Comparison of ENCODE assay signal across 7 mouse cellular contexts in the genomic region with DNA sequence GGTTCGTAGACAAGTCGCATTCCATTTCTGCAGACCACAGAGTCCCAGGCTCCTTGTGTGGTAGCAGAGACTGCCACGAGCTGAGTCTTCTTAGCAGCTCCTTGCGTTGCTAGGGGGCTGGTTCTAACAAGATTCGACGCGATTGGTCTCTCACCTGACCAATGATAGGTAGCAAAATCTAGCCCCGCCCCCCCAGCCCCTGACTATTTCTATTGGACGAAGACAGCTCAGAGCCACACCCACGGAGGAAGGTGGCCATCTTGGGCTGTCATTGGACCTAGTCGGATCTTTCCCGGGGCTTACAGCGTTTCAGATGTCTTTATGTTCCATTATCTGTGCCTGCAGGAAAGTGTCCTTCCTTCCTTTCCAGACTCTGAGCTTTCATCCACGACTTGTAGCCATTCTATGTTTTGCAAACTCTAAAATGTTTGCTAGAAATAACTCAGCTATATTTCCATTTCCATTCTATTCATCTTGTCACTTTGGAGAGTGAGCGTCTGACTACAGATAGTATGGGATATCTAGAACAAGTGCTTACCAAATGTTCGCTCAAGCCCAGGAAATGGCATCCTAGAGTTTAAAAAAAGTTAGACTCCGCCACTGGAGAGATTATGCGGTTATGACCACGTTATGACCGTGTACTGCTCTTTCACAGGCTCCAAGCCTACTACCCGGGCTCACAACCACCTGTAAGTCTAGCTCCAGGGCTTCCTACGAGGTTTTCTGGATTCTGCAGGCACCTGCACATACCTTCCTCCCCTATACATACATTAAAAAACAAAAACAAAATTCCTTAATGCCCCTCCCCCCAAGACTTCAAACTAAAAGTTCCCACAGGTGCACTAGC. TPM values are rescaled to one million over a fixed set of nuclear protein-coding genes. Genes with fewer than 3 reads are reported as not detected.
A peak's percentile ranks its signal among the peaks of the same experiment; 100 is the strongest.
DNase-seq lines count a peak whose midpoint lies in the region; ATAC-seq and TF ChIP-seq lines count a peak whose summit lies in the region.

No protein-coding gene starts in this region.

- peaks cover 25% of the 10 kb centered on the region for H3K36me3 ChIP-seq in limb, embryonic 10.5 days
- H3K36me3 ChIP-seq in midbrain, embryonic 12.5 days: peaks cover 17% of the 10 kb centered on the region
- peaks cover 12% of the 10 kb centered on the region for H3K36me3 ChIP-seq in small intestine, adult 2 months (ENCODE audit: control insufficient read depth, insufficient read depth, low read length)

- H3K4me1 ChIP-seq in limb, embryonic 10.5 days: peaks cover 7% of the 10 kb centered on the region
- peaks cover 8% of the 10 kb centered on the region for H3K4me1 ChIP-seq in midbrain, embryonic 12.5 days
- H3K4me1 ChIP-seq in small intestine, adult 2 months (ENCODE audit: control insufficient read depth, insufficient read depth, insufficient read length, low read length): peaks cover 4% of the 10 kb centered on the region

- no peaks in the 10 kb centered on the region for H3K9me3 ChIP-seq in limb, embryonic 10.5 days (replicated peaks)
- no peaks in the 10 kb centered on the region for H3K9me3 ChIP-seq in midbrain, embryonic 12.5 days

- H3K9ac ChIP-seq in midbrain, embryonic 12.5 days (replicated peaks): peak overlapping the region; percentile 41; the same call in 1 of the 2 replicates

- H3K27ac ChIP-seq in limb, embryonic 10.5 days: peak overlapping the region; percentile 82
- H3K27ac ChIP-seq in midbrain, embryonic 12.5 days (replicated peaks): peak overlapping the region; percentile 58
- H3K27ac ChIP-seq in small intestine, adult 2 months (ENCODE audit: insufficient read depth, low read depth, low read length): no peak overlapping the region

- TF ChIP-seq CTCF in small intestine, adult 2 months (IDR thresholded peaks at IDR 0.05; ENCODE audit: extremely low read depth, insufficient read length, insufficient replicate concordance, low read depth, low read length): no peak

- no peaks in the 10 kb centered on the region for H3K27me3 ChIP-seq in limb, embryonic 10.5 days (ENCODE audit: low read depth, poor library complexity, severe bottlenecking)
- H3K27me3 ChIP-seq in midbrain, embryonic 12.5 days: no peaks in the 10 kb centered on the region
- no peaks in the 10 kb centered on the region for H3K27me3 ChIP-seq in small intestine, adult 2 months (ENCODE audit: control insufficient read depth, insufficient read depth, low read length)

- peak overlapping the region; percentile 65 for H3K4me2 ChIP-seq in midbrain, embryonic 12.5 days (replicated peaks)

- peak; percentile 98 for DNase-seq in ZHBTc4 (ENCODE audit: low read depth, low spot score)
- peak; percentile 78 to 79 for DNase-seq in cerebellum, postnatal 10 days
- DNase-seq in kidney, adult 11 months: peak; percentile 43
- DNase-seq in limb, embryonic 10.5 days (ENCODE audit: low spot score): peak; percentile 94

- H3K4me3 ChIP-seq in limb, embryonic 10.5 days: peak overlapping the region; percentile 61
- peak overlapping the region; percentile 44 for H3K4me3 ChIP-seq in midbrain, embryonic 12.5 days
- H3K4me3 ChIP-seq in small intestine, adult 2 months (ENCODE audit: low read depth, low read length): peak overlapping the region; percentile 41

- no peak for TF ChIP-seq POLR2A in small intestine, adult 2 months (IDR thresholded peaks at IDR 0.05; ENCODE audit: low read depth, low read length)

- WGBS in limb, embryonic 10.5 days: 22% methylated on average over 22 of the region's 22 CpGs
- 20% methylated on average over 22 of the region's 22 CpGs for WGBS in midbrain, embryonic 12.5 days
- 36% methylated on average over 22 of the region's 22 CpGs for WGBS in small intestine, adult 2 months

- ATAC-seq in frontal cortex, adult (ENCODE audit: low TSS enrichment): peak; percentile 94
- ATAC-seq in midbrain, embryonic 12.5 days (ENCODE audit: low FRiP score, low read depth): peak; percentile 97

RNA-seq across cellular contexts. Expression of gene Rufy1, which starts 8.8 kb away (rescaled TPM):
- 22.5 and 22.6 TPM in 2 replicates for polyA plus RNA-seq in limb, embryonic 10.5 days (2016; fragmentation: Nextera tagmentation; extraction: Ambion mirVana)
- polyA plus RNA-seq in midbrain, embryonic 12.5 days (2016; fragmentation: Nextera tagmentation; extraction: Ambion mirVana): 26.7 and 32.8 TPM in 2 replicates
- 8.0 and 15.8 TPM in 2 replicates for polyA plus RNA-seq in small intestine, adult 2 months (2012; rRNA removed)

RNA-seq across cellular contexts. Expression of gene Hnrnph1, which starts 45.4 kb away (rescaled TPM):
- 586 and 668 TPM in 2 replicates for polyA plus RNA-seq in limb, embryonic 10.5 days (2016; fragmentation: Nextera tagmentation; extraction: Ambion mirVana)
- 699 and 705 TPM in 2 replicates for polyA plus RNA-seq in midbrain, embryonic 12.5 days (2016; fragmentation: Nextera tagmentation; extraction: Ambion mirVana)
- polyA plus RNA-seq in small intestine, adult 2 months (2012; rRNA removed): 5.9 and 11.5 TPM in 2 replicates

Comparison
In these comparisons a context has a peak if more than half of its experiments do, and no peak if none do; other contexts are left out.
1. DNase-seq: peak in every context shown above with its lines; median percentile 98 in ZHBTc4; 94 in limb, embryonic 10.5 days; 78 in cerebellum, postnatal 10 days; 43 in kidney, adult 11 months.
2. RNA of gene Hnrnph1, which starts 45.4 kb away (polyA plus RNA-seq): 699 to 705 TPM in midbrain, embryonic 12.5 days and 586 to 668 TPM in limb, embryonic 10.5 days; 5.9 to 11.5 TPM in small intestine, adult 2 months; every median in the first group is over 10 times any median in the second.
3. Peak in every context shown above with its lines, with median percentiles within 50 percentile points of each other: H3K4me3 ChIP-seq.